Mouse (Mus musculus): Measurements from ENCODE around the gene Med20.
A peak's percentile ranks its signal among the peaks of the same experiment; 100 is the strongest.
"Not testable (repeated sequence)": the region's sequence is repeated elsewhere in the genome, so short reads cannot be mapped to it uniquely, and the experiment has no call there.

The Med20 gene

GRCm38 (mm10) chr17:47628851-47629676, 17.7 kb downstream of the Med20 start:
- peak; percentile 98 for DNase-seq (ENCODE audit: inconsistent ontology term)

- DNase-seq (ENCODE audit: inconsistent ontology term): no peak
Measured at GRCm38 (mm10) chr17:47629717-47630677, 18.6 kb downstream of the Med20 start.

- peak; percentile 12 for DNase-seq (ENCODE audit: inconsistent ontology term)
Measured at GRCm38 (mm10) chr17:47630678-47631065, 19.3 kb downstream of the Med20 start, which contains the start of gene Usp49. TSS of gene Usp49 (plus strand) at chr17:47630690.

- no peak for DNase-seq (ENCODE audit: inconsistent ontology term)
Measured at GRCm38 (mm10) chr17:47632181-47632840, 20.9 kb downstream of the Med20 start.

GRCm38 (mm10) chr17:47633999-47634770, 22.8 kb downstream of the Med20 start:
- DNase-seq (ENCODE audit: inconsistent ontology term): no peak

GRCm38 (mm10) chr17:47642992-47643391, 31.6 kb downstream of the Med20 start:
- no peak for DNase-seq (ENCODE audit: inconsistent ontology term)

GRCm38 (mm10) chr17:47646683-47647082, 35.3 kb downstream of the Med20 start:
- DNase-seq (ENCODE audit: inconsistent ontology term): peak; percentile 70

GRCm38 (mm10) chr17:47648966-47649365, 37.6 kb downstream of the Med20 start:
- DNase-seq (ENCODE audit: inconsistent ontology term): no peak

GRCm38 (mm10) chr17:47651953-47652352, 40.6 kb downstream of the Med20 start:
- DNase-seq (ENCODE audit: inconsistent ontology term): no peak

GRCm38 (mm10) chr17:47654346-47654745, 43.0 kb downstream of the Med20 start:
- DNase-seq (ENCODE audit: inconsistent ontology term): not testable (repeated sequence)

GRCm38 (mm10) chr17:47655697-47656096, 44.3 kb downstream of the Med20 start:
- no peak for DNase-seq (ENCODE audit: inconsistent ontology term)

GRCm38 (mm10) chr17:47657901-47658300, 46.5 kb downstream of the Med20 start:
- DNase-seq (ENCODE audit: inconsistent ontology term): no peak

- DNase-seq (ENCODE audit: inconsistent ontology term): no peak
Measured at GRCm38 (mm10) chr17:47658741-47659243, 47.4 kb downstream of the Med20 start.

GRCm38 (mm10) chr17:47663009-47663713, 51.8 kb downstream of the Med20 start:
- peak; percentile 84 for DNase-seq (ENCODE audit: inconsistent ontology term)

GRCm38 (mm10) chr17:47664474-47664873, 53.1 kb downstream of the Med20 start:
- DNase-seq (ENCODE audit: inconsistent ontology term): no peak

GRCm38 (mm10) chr17:47669166-47669565, 57.8 kb downstream of the Med20 start:
- no peak for DNase-seq (ENCODE audit: inconsistent ontology term)

- DNase-seq (ENCODE audit: inconsistent ontology term): no peak
Measured at GRCm38 (mm10) chr17:47671988-47672310, 60.6 kb downstream of the Med20 start.

GRCm38 (mm10) chr17:47672311-47673111, 61.1 kb downstream of the Med20 start:
- DNase-seq (ENCODE audit: inconsistent ontology term): peak; percentile 77

Measured in Muller cell, postnatal 12 days (primary cell).